Mouse (Mus musculus): ENCODE results near the gene Rpl5.
A peak's percentile ranks its signal among the peaks of the same experiment; 100 is the strongest.
"Not testable (repeated sequence)": the region's sequence is repeated elsewhere in the genome, so short reads cannot be mapped to it uniquely, and the experiment has no call there.

Gene Rpl5

GRCm38 (mm10) chr5:107900206-107901013 is at the start of gene Rpl5:
Rpl5 (plus strand) TSS chr5:107900502.
- peak; percentile 94 to 97 for DNase-seq

GRCm38 (mm10) chr5:107853807-107854206 is 46.5 kb upstream of the Rpl5 start:
- DNase-seq, result peak in 1 of 2 experiments; percentile 19

- no peak for DNase-seq
Measured at GRCm38 (mm10) chr5:107854556-107854955, 45.7 kb upstream of the Rpl5 start.

GRCm38 (mm10) chr5:107855546-107855945 is 44.8 kb upstream of the Rpl5 start:
- DNase-seq, result no peak

- DNase-seq, result no peak
Measured at GRCm38 (mm10) chr5:107858963-107859362, 41.3 kb upstream of the Rpl5 start.

- DNase-seq, result no peak
Measured at GRCm38 (mm10) chr5:107863971-107864370, 36.3 kb upstream of the Rpl5 start.

- no peak for DNase-seq
Measured at GRCm38 (mm10) chr5:107866127-107867126, 33.9 kb upstream of the Rpl5 start.

- peak; percentile 65 to 77 for DNase-seq
Measured at GRCm38 (mm10) chr5:107867970-107868904, 32.1 kb upstream of the Rpl5 start.

- DNase-seq, result peak; percentile 95 to 96
Measured at GRCm38 (mm10) chr5:107868905-107869424, 31.3 kb upstream of the Rpl5 start.

GRCm38 (mm10) chr5:107869701-107870100 is 30.6 kb upstream of the Rpl5 start:
- DNase-seq, result no peak

GRCm38 (mm10) chr5:107873330-107873729 is 27.0 kb upstream of the Rpl5 start:
- DNase-seq, result no peak

GRCm38 (mm10) chr5:107873886-107874302 is 26.4 kb upstream of the Rpl5 start:
- no peak for DNase-seq

GRCm38 (mm10) chr5:107874561-107875260 is 25.6 kb upstream of the Rpl5 start, which contains the start of gene Evi5:
Evi5 (minus strand) TSS chr5:107875107.
- DNase-seq, result peak in 1 of 2 experiments; percentile 45

- DNase-seq, result peak; percentile 35 to 75
Measured at GRCm38 (mm10) chr5:107875261-107875611, 25.1 kb upstream of the Rpl5 start.

GRCm38 (mm10) chr5:107877053-107877452 is 23.2 kb upstream of the Rpl5 start:
- no peak for DNase-seq

GRCm38 (mm10) chr5:107880710-107881109 is 19.6 kb upstream of the Rpl5 start:
- DNase-seq, result peak; percentile 81 to 90

- DNase-seq, result peak; percentile 86 to 91
Measured at GRCm38 (mm10) chr5:107889994-107890888, 10.1 kb upstream of the Rpl5 start.

GRCm38 (mm10) chr5:107891515-107891914 is 8.8 kb upstream of the Rpl5 start:
- DNase-seq, result not testable (repeated sequence)

- DNase-seq, result no peak
Measured at GRCm38 (mm10) chr5:107894676-107895075, 5.6 kb upstream of the Rpl5 start.

- DNase-seq, result no peak
Measured at GRCm38 (mm10) chr5:107896265-107896664, 4.0 kb upstream of the Rpl5 start.
